Mouse (Mus musculus): ENCODE measurements around the gene Olfr1026. TPM values are rescaled to one million over a fixed set of nuclear protein-coding genes. Genes with fewer than 3 reads are reported as not detected.

Gene Olfr1026
- total RNA-seq (2017): not detected in 2 replicates

DNA sequence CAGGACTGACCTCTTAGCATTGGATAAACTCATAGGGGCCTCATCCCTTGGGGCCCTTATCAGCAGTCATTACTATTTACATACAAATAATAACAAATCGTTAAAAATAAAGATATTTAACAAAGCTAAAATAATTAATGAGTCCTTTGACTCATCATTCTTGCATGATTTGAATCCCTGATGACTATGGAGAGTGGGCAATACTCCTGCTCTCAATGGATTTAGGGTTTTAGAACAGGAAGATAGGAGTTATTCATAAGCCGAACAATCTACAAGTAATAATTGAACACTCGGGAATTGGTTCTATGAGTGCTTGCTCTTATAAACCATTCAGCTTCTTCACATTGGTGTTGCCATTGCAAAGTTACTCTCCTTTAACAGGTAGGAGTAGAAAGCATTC lies at the start of gene Olfr1026:
TSS of gene Olfr1026 (plus strand) at position 301 of the 400 bp plus-strand sequence.
- no peak for ATAC-seq (replicated peaks; ENCODE audit: low read depth, poor library complexity, severe bottlenecking)

DNA sequence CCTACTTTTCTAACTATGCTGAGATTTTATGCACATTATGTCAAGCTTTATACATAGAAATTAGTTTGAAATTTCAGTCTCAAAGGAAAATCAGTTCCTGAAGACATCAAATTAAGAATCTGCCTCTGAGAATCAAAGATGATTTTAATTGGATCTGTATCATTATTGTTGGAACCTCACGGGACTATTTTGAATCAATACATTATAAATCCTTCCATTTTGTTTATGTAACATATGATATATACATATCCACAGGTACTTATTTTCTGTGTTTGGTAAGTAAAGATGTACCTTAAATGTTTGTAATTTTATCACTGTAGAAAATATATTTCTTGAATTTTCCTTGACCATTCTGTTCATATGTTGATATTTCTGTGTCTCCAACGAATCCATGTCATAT lies 36.0 kb upstream of the Olfr1026 start, which contains the start of gene Olfr1023:
TSS of gene Olfr1023 (plus strand) at position 301 of the 400 bp plus-strand sequence.
- no peak for ATAC-seq (replicated peaks; ENCODE audit: low read depth, poor library complexity, severe bottlenecking)

DNA sequence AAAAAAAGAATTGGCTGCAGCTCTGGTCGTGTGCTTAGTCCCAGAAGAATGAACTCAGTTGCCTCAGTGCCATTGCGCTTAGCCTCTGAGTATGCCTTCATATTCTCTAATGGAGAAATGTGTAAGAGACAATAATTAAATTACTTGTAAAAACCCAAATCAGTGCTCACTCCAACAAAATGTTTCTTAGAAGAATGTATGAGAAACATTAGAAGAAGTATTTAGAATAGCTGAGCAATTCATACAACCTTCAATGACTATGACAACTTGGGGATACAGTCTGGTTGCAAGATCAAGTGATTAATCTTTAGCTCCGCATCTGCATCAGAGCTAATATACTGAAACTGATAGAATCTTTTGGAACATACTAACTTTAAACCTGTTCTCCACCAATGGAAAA lies 16.4 kb upstream of the Olfr1026 start, which contains the start of gene Olfr1024:
TSS of gene Olfr1024 (minus strand) at position 101 of the 400 bp plus-strand sequence.
- no peak for ATAC-seq (replicated peaks; ENCODE audit: low read depth, poor library complexity, severe bottlenecking)

DNA sequence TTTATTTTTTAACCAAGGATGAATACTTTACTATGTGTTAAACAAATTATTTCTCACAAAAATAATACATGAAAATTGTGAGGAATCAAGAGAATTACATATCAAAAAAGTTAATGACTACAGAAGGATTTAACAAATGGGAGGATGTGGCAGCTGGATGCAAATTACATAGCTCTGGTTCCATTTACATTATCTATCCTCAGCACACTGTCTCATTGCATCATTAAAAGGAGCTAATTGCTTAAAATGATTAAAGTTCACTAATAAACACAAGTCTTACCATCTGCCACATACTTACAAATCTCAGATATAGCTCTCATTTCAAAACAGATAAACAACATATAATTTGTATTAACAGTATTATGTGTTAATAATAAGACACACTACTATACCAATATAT lies 8.2 kb upstream of the Olfr1026 start:
- ATAC-seq (replicated peaks; ENCODE audit: low read depth, poor library complexity, severe bottlenecking): no peak

DNA sequence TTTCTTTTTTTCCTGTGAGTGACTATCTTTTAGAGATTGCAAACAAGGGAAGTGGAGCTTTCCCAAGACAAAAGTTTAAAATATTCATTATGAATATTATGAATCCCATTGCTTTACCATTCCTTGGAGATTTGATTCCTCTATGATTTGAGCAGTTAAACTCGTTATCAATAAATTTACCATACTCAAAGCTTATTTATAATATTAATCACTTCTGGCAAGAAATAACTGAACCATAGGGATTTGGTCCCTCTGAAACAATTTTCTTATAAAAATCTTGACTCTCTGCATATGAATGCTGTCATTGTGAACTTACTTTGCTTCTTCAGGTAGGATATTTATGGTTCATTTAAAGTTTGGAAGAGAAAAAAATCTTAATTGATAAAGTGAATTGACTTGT lies 6.5 kb upstream of the Olfr1026 start, which contains the start of gene Olfr1025-ps1:
TSS of gene Olfr1025-ps1 (plus strand) at position 301 of the 400 bp plus-strand sequence.
- no peak for ATAC-seq (replicated peaks; ENCODE audit: low read depth, poor library complexity, severe bottlenecking)

DNA sequence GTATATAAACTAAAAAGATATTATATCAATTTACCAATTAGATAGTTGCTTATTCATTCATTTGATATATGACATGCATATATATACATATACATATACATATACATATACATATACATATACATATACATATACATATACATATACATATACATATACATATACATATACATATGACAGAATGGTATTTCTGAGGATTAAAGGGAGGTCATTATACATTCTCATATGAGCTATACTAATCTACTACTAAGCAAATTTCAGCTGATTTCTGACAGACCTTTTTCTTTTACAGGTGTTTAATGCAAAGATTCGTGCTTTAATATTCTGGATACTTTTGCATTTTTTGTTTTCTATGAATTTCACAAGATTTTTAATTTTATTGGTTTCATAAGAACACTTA lies 28.8 kb downstream of the Olfr1026 start, which contains the start of gene Olfr1028:
TSS of gene Olfr1028 (plus strand) at position 301 of the 400 bp plus-strand sequence.
- ATAC-seq (replicated peaks; ENCODE audit: low read depth, poor library complexity, severe bottlenecking): no peak

DNA sequence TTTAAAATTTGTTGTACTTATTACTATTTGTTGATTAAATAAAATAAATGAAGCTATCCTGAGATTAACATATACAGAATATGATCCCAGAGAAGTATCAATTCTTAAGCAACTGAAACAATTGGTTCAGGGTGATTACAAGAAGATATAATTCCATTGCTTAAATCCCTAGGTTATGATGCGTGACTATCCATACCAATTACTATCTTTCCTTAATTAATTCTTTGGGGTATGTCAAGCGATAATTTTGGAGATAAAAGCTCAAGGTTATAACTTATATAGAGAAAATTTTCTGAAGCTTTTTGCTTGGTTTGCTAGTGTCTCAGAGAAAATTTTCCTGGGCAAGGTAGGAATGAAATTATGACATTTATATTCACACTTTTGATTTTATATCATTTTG lies 52.2 kb downstream of the Olfr1026 start, which contains the start of gene Olfr1029:
TSS of gene Olfr1029 (plus strand) at position 301 of the 400 bp plus-strand sequence.
- no peak for ATAC-seq (replicated peaks; ENCODE audit: low read depth, poor library complexity, severe bottlenecking)

Other genes with a start within 250 kb of the Olfr1026 start
- gene Olfr1006, start 242.8 kb upstream of the Olfr1026 start, total RNA-seq (2017): not detected in 2 replicates
- not detected in 2 replicates for gene Olfr1008, start 232.1 kb upstream of the Olfr1026 start, total RNA-seq (2017)
- not detected in 2 replicates for gene Olfr1009, start 206.1 kb upstream of the Olfr1026 start, total RNA-seq (2017)
- not detected in 2 replicates for gene Olfr1012, start 158.8 kb upstream of the Olfr1026 start, total RNA-seq (2017)
- not detected in 2 replicates for gene Olfr1013, start 154.5 kb upstream of the Olfr1026 start, total RNA-seq (2017)
- not detected in 2 replicates for gene Olfr1014, start 148.8 kb upstream of the Olfr1026 start, total RNA-seq (2017)
- gene Olfr1015, start 139.5 kb upstream of the Olfr1026 start, total RNA-seq (2017): not detected in 2 replicates
- gene Olfr1016, start 119.0 kb upstream of the Olfr1026 start, total RNA-seq (2017): not detected in 2 replicates
- not detected in 2 replicates for gene Olfr1018, start 103.1 kb upstream of the Olfr1026 start, total RNA-seq (2017)
- not detected in 2 replicates for gene Olfr1019, start 76.1 kb upstream of the Olfr1026 start, total RNA-seq (2017)
- gene Olfr1020, start 74.5 kb upstream of the Olfr1026 start, total RNA-seq (2017): not detected in 2 replicates
- not detected in 2 replicates for gene Olfr1022, start 53.0 kb upstream of the Olfr1026 start, total RNA-seq (2017)
- not detected in 2 replicates for gene Olfr1023, start 35.9 kb upstream of the Olfr1026 start, total RNA-seq (2017)
- not detected in 2 replicates for gene Olfr1024, start 16.5 kb upstream of the Olfr1026 start, total RNA-seq (2017)
- gene Olfr1025-ps1, start 6.4 kb upstream of the Olfr1026 start, total RNA-seq (2017): not detected in 2 replicates
- gene Olfr1028, start 28.9 kb downstream of the Olfr1026 start, total RNA-seq (2017): not detected in 2 replicates
- gene Olfr1029, start 52.3 kb downstream of the Olfr1026 start, total RNA-seq (2017): not detected in 2 replicates
- not detected in 2 replicates for gene Olfr1030, start 57.7 kb downstream of the Olfr1026 start, total RNA-seq (2017)
- gene Olfr1031, start 68.7 kb downstream of the Olfr1026 start, total RNA-seq (2017): not detected in 2 replicates
- not detected in 2 replicates for gene Olfr1032, start 84.0 kb downstream of the Olfr1026 start, total RNA-seq (2017)
- 0.18 TPM in 1 of 2 replicates, not detected in the other for gene Olfr1033, start 99.1 kb downstream of the Olfr1026 start, total RNA-seq (2017)
- gene Olfr1034, start 124.3 kb downstream of the Olfr1026 start, total RNA-seq (2017): not detected in 2 replicates
- not detected in 2 replicates for gene Olfr1036, start 152.4 kb downstream of the Olfr1026 start, total RNA-seq (2017)
- not detected in 2 replicates for gene Olfr1037, start 165.8 kb downstream of the Olfr1026 start, total RNA-seq (2017)
- gene Olfr1039, start 214.4 kb downstream of the Olfr1026 start, total RNA-seq (2017): not detected in 2 replicates
- not detected in 2 replicates for gene Olfr1040, start 225.2 kb downstream of the Olfr1026 start, total RNA-seq (2017)
- gene Olfr1042, start 240.3 kb downstream of the Olfr1026 start, total RNA-seq (2017): not detected in 2 replicates
- not detected in 2 replicates for gene Olfr1043, start 246.0 kb downstream of the Olfr1026 start, total RNA-seq (2017)

All from common myeloid progenitor, adult 5-6 weeks (primary cell).